Mouse (Mus musculus) CH12.LX (cell line): ENCODE results near the gene Ilkap. TPM values are rescaled to one million over a fixed set of nuclear protein-coding genes. Genes with fewer than 3 reads are reported as not detected.
A peak's percentile ranks its signal among the peaks of the same experiment; 100 is the strongest.

Experiments
- DNase-seq: peaks from one replicate; pipeline ENCODE4 v3.0.0-alpha.2; 2013; ENCODE audit errors: extremely low read depth
- H3K27ac ChIP-seq: 2 replicates; pipeline ENCODE4 v1.5.1; 2012; ENCODE audit warnings: low read depth, mild to moderate bottlenecking, control low read depth, moderate library complexity; ENCODE audit not compliant: insufficient read depth
- H3K27me3 ChIP-seq: replicated peaks from 2 replicates; pipeline ENCODE3; 2012; ENCODE audit warnings: inconsistent platforms
- H3K36me3 ChIP-seq, 2 experiments: replicated peaks in 1 of 2; 2 replicates each; pipeline versions ENCODE3 to v1.6.1; 2012; ENCODE audit warnings: inconsistent platforms in 1 of 2, low read length in 1 of 2, mild to moderate bottlenecking in 1 of 2, mixed read lengths in 1 of 2, moderate library complexity in 1 of 2; ENCODE audit not compliant: control insufficient read depth in 1 of 2, insufficient read depth in 1 of 2
- H3K4me1 ChIP-seq, 2 experiments: 2 replicates each; pipeline ENCODE4 v1.6.1; 2012; ENCODE audit warnings: inconsistent platforms in 1 of 2, moderate library complexity in 1 of 2; ENCODE audit not compliant: insufficient read depth in 2 of 2, control insufficient read depth in 1 of 2
- H3K4me2 ChIP-seq: 2 replicates; pipeline ENCODE4 v1.6.1; 2012; ENCODE audit warnings: low read depth, mild to moderate bottlenecking, control low read depth; ENCODE audit not compliant: poor library complexity, insufficient read depth, severe bottlenecking
- H3K4me3 ChIP-seq, 3 experiments: fragments of 150-350 bp in 1 of 3; sonication (generic) in 1 of 3; replicated peaks in 1 of 3; 2 replicates each; pipeline versions ENCODE3 to v1.5.1; 2011 to 2012; ENCODE audit warnings: low read depth in 2 of 3, low read length in 2 of 3, mild to moderate bottlenecking in 2 of 3, moderate library complexity in 2 of 3, control low read depth in 1 of 3, improper control_type of control experiment in 1 of 3, inconsistent platforms in 1 of 3, mixed read lengths in 1 of 3; ENCODE audit not compliant: poor library complexity in 1 of 3
- H3K79me2 ChIP-seq: replicated peaks from 2 replicates; pipeline ENCODE4 v1.6.1; 2012; ENCODE audit warnings: mild to moderate bottlenecking, moderate library complexity; ENCODE audit not compliant: control insufficient read depth, poor library complexity, insufficient read depth, severe bottlenecking; ENCODE audit errors: extremely low read depth
- H3K9ac ChIP-seq: 2 replicates; pipeline ENCODE4 v1.6.1; 2012; ENCODE audit warnings: low read depth, mild to moderate bottlenecking, control low read depth, moderate library complexity; ENCODE audit not compliant: insufficient read depth
- H3K9me3 ChIP-seq: replicated peaks from 2 replicates; pipeline ENCODE3; 2012; ENCODE audit warnings: low read length, inconsistent platforms, mixed read lengths
- BHLHE40 ChIP-seq: IDR thresholded peaks from 2 replicates; pipeline ENCODE4 v1.6.1; 2011; ENCODE audit warnings: mild to moderate bottlenecking, low read depth, low read length, improper control_type of control experiment
- CHD1 ChIP-seq: IDR thresholded peaks from 2 replicates; pipeline ENCODE4 v1.6.1; 2012; ENCODE audit warnings: low read depth, low read length, improper control_type of control experiment, inconsistent platforms
- CHD2 ChIP-seq: IDR thresholded peaks from 2 replicates; pipeline ENCODE4 v1.6.1; 2011; ENCODE audit warnings: low read length, improper control_type of control experiment
- CTCF ChIP-seq, 2 experiments: IDR thresholded peaks in 1 of 2; conservative IDR thresholded peaks in 1 of 2; 2 replicates each; pipeline ENCODE4 v1.5.1; 2011 to 2012; ENCODE audit warnings: low read depth in 2 of 2, low read length in 2 of 2, improper control_type of control experiment in 1 of 2, inconsistent platforms in 1 of 2, mild to moderate bottlenecking in 1 of 2, moderate library complexity in 1 of 2
- EP300 ChIP-seq: IDR thresholded peaks from 2 replicates; pipeline ENCODE4 v1.6.1; 2011; ENCODE audit warnings: low read length, improper control_type of control experiment
- GABPA ChIP-seq: IDR thresholded peaks from 2 replicates; pipeline ENCODE4 v1.6.1; 2012; ENCODE audit warnings: low read depth, low read length, improper control_type of control experiment, inconsistent platforms; ENCODE audit not compliant: insufficient replicate concordance
- HCFC1 ChIP-seq: IDR thresholded peaks from 2 replicates; pipeline ENCODE4 v1.6.1; 2012; ENCODE audit warnings: low read depth, mild to moderate bottlenecking, inconsistent platforms, low read length, improper control_type of control experiment
- IRF4 ChIP-seq: IDR thresholded peaks from 2 replicates; pipeline ENCODE4 v1.6.1; 2014; ENCODE audit warnings: low read depth, mild to moderate bottlenecking, inconsistent platforms, low read length, improper control_type of control experiment
- JUND ChIP-seq: conservative IDR thresholded peaks from 2 replicates; pipeline ENCODE4 v1.6.1; 2011; ENCODE audit warnings: low read depth, low read length, improper control_type of control experiment
- MAFK ChIP-seq: IDR thresholded peaks from 2 replicates; pipeline ENCODE4 v1.6.1; 2011; ENCODE audit warnings: low read length, improper control_type of control experiment; ENCODE audit not compliant: insufficient replicate concordance
- MAZ ChIP-seq: IDR thresholded peaks from 2 replicates; pipeline ENCODE4 v1.6.1; 2012; ENCODE audit warnings: low read depth, mild to moderate bottlenecking, inconsistent platforms, low read length, improper control_type of control experiment, moderate library complexity
- MEF2A ChIP-seq: IDR thresholded peaks from 2 replicates; pipeline ENCODE4 v1.6.1; 2014; ENCODE audit warnings: low read depth, mild to moderate bottlenecking, inconsistent platforms, low read length, improper control_type of control experiment, borderline replicate concordance
- MXI1 ChIP-seq: IDR thresholded peaks from 2 replicates; pipeline ENCODE4 v1.6.1; 2011; ENCODE audit warnings: mild to moderate bottlenecking, low read depth, low read length, improper control_type of control experiment
- NELFE ChIP-seq: IDR thresholded peaks from 2 replicates; pipeline ENCODE4 v1.6.1; 2011; ENCODE audit warnings: low read depth, low read length, improper control_type of control experiment
- NRF1 ChIP-seq: IDR thresholded peaks from 2 replicates; pipeline ENCODE4 v1.6.1; 2014; ENCODE audit warnings: low read depth, mild to moderate bottlenecking, inconsistent platforms, low read length, improper control_type of control experiment, moderate library complexity
- POLR2A ChIP-seq: IDR thresholded peaks from 2 replicates; pipeline ENCODE4 v1.6.1; 2011; ENCODE audit warnings: low read depth, mild to moderate bottlenecking, improper control_type of control experiment, low read length
- POLR2AphosphoS2 ChIP-seq: IDR thresholded peaks from 2 replicates; pipeline ENCODE4 v1.6.1; 2011; ENCODE audit warnings: low read depth, low read length, improper control_type of control experiment
- SMC3 ChIP-seq: IDR thresholded peaks from 2 replicates; pipeline ENCODE4 v1.6.1; 2011; ENCODE audit warnings: low read depth, low read length, improper control_type of control experiment
- UBTF ChIP-seq: IDR thresholded peaks from 2 replicates; pipeline ENCODE4 v1.6.1; 2012; ENCODE audit warnings: low read depth, mild to moderate bottlenecking, inconsistent platforms, low read length, improper control_type of control experiment, moderate library complexity
- USF1 ChIP-seq: IDR thresholded peaks from 2 replicates; pipeline ENCODE4 v1.6.1; 2014; ENCODE audit warnings: low read depth, mild to moderate bottlenecking, inconsistent platforms, low read length, improper control_type of control experiment
- USF2 ChIP-seq: conservative IDR thresholded peaks from 2 replicates; pipeline ENCODE4 v1.6.1; 2011; ENCODE audit warnings: low read depth, low read length, improper control_type of control experiment
- ZC3H11A ChIP-seq: IDR thresholded peaks from 2 replicates; pipeline ENCODE4 v1.6.1; 2012; ENCODE audit warnings: low read depth, mild to moderate bottlenecking, inconsistent platforms, low read length, improper control_type of control experiment
- ZMIZ1 ChIP-seq: IDR thresholded peaks from 2 replicates; pipeline ENCODE4 v1.6.1; 2012; ENCODE audit warnings: low read depth, mild to moderate bottlenecking, inconsistent platforms, low read length, improper control_type of control experiment
- ZNF384 ChIP-seq: IDR thresholded peaks from 2 replicates; pipeline ENCODE4 v1.6.1; 2012; ENCODE audit warnings: low read depth, low read length, improper control_type of control experiment, inconsistent platforms
- dilution Hi-C: fragments of 300-500 bp; cut with MboI; formaldehyde crosslinking; loops from 2 replicates; pipeline ENCODE4 v1.14.3; 2020; ENCODE audit warnings: low sequenced_read_pairs; ENCODE audit not compliant: extremely low pct_unique_long_range_greater_than_20kb, extremely low pct_ligation_motif_present
- in situ Hi-C: fragments of 300-500 bp; cut with MboI; formaldehyde crosslinking; loops from 3 replicates; pipeline ENCODE4 v1.14.3; 2019; ENCODE audit warnings: low sequenced_read_pairs, low pct_ligation_motif_present, low pct_unique_long_range_greater_than_20kb, mixed read lengths
- polyA plus RNA-seq: library from polyadenylated mRNA; unstranded; fragments of >175 nt; gene quantifications from 2 replicates; pipeline ENCODE4 v1.2.1, GENCODE M21; 2012; ENCODE audit warnings: low read depth; ENCODE audit not compliant: insufficient read length
- total RNA-seq, 2 experiments: library from RNA; depleted of rRNA; stranded (reverse); fragments of 300-350 nt in 1 of 2; fragments of >200 nt in 1 of 2; gene quantifications; 2 replicates each; pipeline ENCODE4 v1.2.3; 2012 to 2014

Ilkap gene
- total and polyA plus RNA-seq, 3 experiments = 77.9 to 101 (median 79.1) TPM

GRCm38 (mm10) chr1:91407819-91408218, 9.2 kb upstream of the Ilkap start (continued):
- no peak for TF ChIP-seq USF1

DNA sequence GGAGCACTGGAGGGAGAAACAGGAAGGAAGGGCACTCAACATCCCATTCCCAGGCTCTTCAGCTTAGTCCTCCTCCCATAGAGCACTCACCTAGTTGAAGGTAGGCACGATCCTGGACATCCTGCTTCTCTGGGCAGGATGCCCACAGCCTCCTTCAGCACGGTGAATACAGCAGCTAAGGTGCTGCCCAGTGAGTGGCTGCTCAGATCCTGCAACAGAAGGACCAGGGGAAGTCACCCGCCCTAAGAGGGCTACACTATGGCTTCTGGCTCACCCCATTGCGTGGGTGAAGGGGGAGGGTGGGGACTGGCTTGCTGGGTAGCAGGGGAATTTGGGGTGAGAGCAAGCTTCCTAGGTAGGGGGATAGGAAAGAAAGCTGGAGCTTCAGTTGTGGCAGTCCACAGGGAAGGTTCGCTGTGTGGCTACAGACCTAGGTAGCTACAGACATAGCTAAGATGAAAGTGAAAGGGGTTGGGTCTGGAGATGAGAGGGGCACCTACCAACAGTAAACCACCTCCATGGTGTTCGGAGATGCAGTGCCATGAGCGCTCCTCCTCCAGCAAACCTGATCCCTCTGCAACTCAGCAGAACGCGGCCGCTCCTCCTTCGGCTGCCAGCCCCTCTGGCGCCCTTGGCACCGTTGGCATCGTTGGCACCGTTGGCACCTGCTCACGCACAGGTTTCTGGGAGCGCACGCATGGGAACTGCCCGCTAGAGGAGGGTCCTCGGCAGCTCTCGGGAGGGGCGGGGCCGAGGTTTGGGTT, 7.0 kb upstream of the Ilkap start:
- DNase-seq = no peak
- H3K79me2 ChIP-seq = no peaks in the 10 kb centered on the region
- TF ChIP-seq POLR2A (no peak), SMC3 (no peak), ZMIZ1 (no peak), MAFK (no peak), MAZ (no peak), MEF2A (no peak), BHLHE40 (no peak), CTCF (conservative IDR thresholded peaks at IDR 0.05 in 1 of 2, IDR thresholded peaks at IDR 0.05 in 1 of 2; ENCODE audit: low read depth in 2 of 2, low read length in 2 of 2) (no peak), JUND (no peak), ZC3H11A (no peak), MXI1 (no peak), USF1 (no peak), CHD2 (no peak), GABPA (no peak), POLR2AphosphoS2 (no peak), UBTF (no peak)
- peak overlapping the region in 1 of 3 experiments; percentile 25 for H3K4me3 ChIP-seq
- no peak overlapping the region for H3K27ac ChIP-seq
- no peak overlapping the region for H3K9ac ChIP-seq
- H3K4me1 ChIP-seq = peaks cover 10 to 34% of the 10 kb centered on the region in 2 experiments
- dilution Hi-C loops = no loop called here
- no peaks in the 10 kb centered on the region for H3K27me3 ChIP-seq
- H3K4me2 ChIP-seq = no peak overlapping the region
- H3K36me3 ChIP-seq = no peaks in the 10 kb centered on the region
- in situ Hi-C loops = no loop called here
- no peaks in the 10 kb centered on the region for H3K9me3 ChIP-seq

- H3K79me2 ChIP-seq = no peaks in the 10 kb centered on the region
- H3K27ac ChIP-seq = no peak overlapping the region
- peaks cover 1% of the 10 kb centered on the region for H3K9me3 ChIP-seq
- H3K4me1 ChIP-seq = peaks cover 10 to 34% of the 10 kb centered on the region in 2 experiments
- no peaks in the 10 kb centered on the region for H3K27me3 ChIP-seq
- no peak overlapping the region for H3K4me2 ChIP-seq
- H3K36me3 ChIP-seq = no peaks in the 10 kb centered on the region
- TF ChIP-seq USF2 (no peak), NELFE (no peak), CHD2 (no peak), ZNF384 (no peak), UBTF (no peak), HCFC1 (no peak), MXI1 (no peak), IRF4 (no peak), ZMIZ1 (no peak), NRF1 (no peak), CHD1 (no peak), EP300 (no peak)
- dilution Hi-C loops = no loop called here
- in situ Hi-C loops = no loop called here
- no peak for DNase-seq
- H3K9ac ChIP-seq = no peak overlapping the region
- H3K4me3 ChIP-seq = no peak overlapping the region
Observed at GRCm38 (mm10) chr1:91404976-91405375, 6.4 kb upstream of the Ilkap start.
